Comparison of ENCODE assay signal across 30 mouse cellular contexts in genomic region chr15:78673436-78673835, GRCm38 (mm10). TPM values are rescaled to one million over a fixed set of nuclear protein-coding genes. Genes with fewer than 3 reads are reported as not detected.
A peak's percentile ranks its signal among the peaks of the same experiment; 100 is the strongest.
DNase-seq lines count a peak whose midpoint lies in the region; ATAC-seq and TF ChIP-seq lines count a peak whose summit lies in the region.
"Had no signal": no experiment of that assay in that cellular context is flagged by ENCODE, and none has a peak within 500 bp of the region (broad histone marks: within the 10 kb centered on the region; RNA-seq: fewer than 3 reads in every experiment).

No protein-coding gene starts in this region.

- TF ChIP-seq EP300 in lung, postnatal 0 days (IDR thresholded peaks at IDR 0.05) = no peak

- TF ChIP-seq CTCF in lung, postnatal 0 days (IDR thresholded peaks at IDR 0.05) = no peak

- H3K9ac ChIP-seq in lung, postnatal 0 days (replicated peaks; ENCODE audit: low read depth) = no peak overlapping the region
- H3K9ac ChIP-seq: liver, embryonic 15.5 days; lung, embryonic 15.5 days; stomach, embryonic 15.5 days had no signal

- H3K27ac ChIP-seq in lung, postnatal 0 days (ENCODE audit: low read length) = no peak overlapping the region
- H3K27ac ChIP-seq: forebrain, embryonic 10.5 days; hindbrain, embryonic 12.5 days; limb, embryonic 10.5 days; liver, embryonic 15.5 days; lung, embryonic 15.5 days; macrophage; stomach, embryonic 15.5 days had no signal

- 67% methylated on average over 19 of the region's 19 CpGs for WGBS in lung, postnatal 0 days

- H3K36me3 ChIP-seq in lung, postnatal 0 days (ENCODE audit: insufficient read depth, low read length) = no peaks in the 10 kb centered on the region
- H3K36me3 ChIP-seq: forebrain, embryonic 10.5 days; G1E; hindbrain, embryonic 12.5 days; limb, embryonic 10.5 days; liver, embryonic 15.5 days; lung, embryonic 15.5 days; stomach, embryonic 15.5 days had no signal

- H3K27me3 ChIP-seq in lung, postnatal 0 days (replicated peaks; ENCODE audit: insufficient read depth, low read length) = peaks cover 28% of the 10 kb centered on the region

- no peak overlapping the region for H3K4me3 ChIP-seq in lung, postnatal 0 days (ENCODE audit: low read depth, low read length)
- H3K4me3 ChIP-seq: forebrain, embryonic 10.5 days; hindbrain, embryonic 12.5 days; limb, embryonic 10.5 days; liver, embryonic 15.5 days; lung, embryonic 15.5 days; stomach, embryonic 15.5 days had no signal

- DNase-seq in 3134 (ENCODE audit: extremely low read depth, insufficient read length, low spot score) (peak; percentile 93), 416B (ENCODE audit: low read depth) (peak; percentile 36)
- peak; percentile 85 to 91 for DNase-seq in adrenal gland, adult (ENCODE audit: inconsistent age in 2 of 2, low spot score in 1 of 2)
- peak; percentile 86 to 90 for DNase-seq in adrenal gland, postnatal 36 days
- DNase-seq in lung, postnatal 0 days (ENCODE audit: low spot score) = no peak
- DNase-seq in right cerebral cortex, adult 2 months (ENCODE audit: low spot score in 2 of 2) = no peak
- no peak for DNase-seq in neural tube, embryonic 10.5 days (ENCODE audit: extremely low spot score, low spot score)
- DNase-seq: cerebellum, adult 11 months; cerebellum, postnatal 10 days; gastrocnemius, postnatal 14 days; heart, adult 18-20 months; kidney, postnatal 36 days; layer of hippocampus, adult 9-11 months; liver; retina, postnatal 1 day had no signal

- no peaks in the 10 kb centered on the region for H3K9me3 ChIP-seq in lung, postnatal 0 days (ENCODE audit: low read length)
- H3K9me3 ChIP-seq: forebrain, embryonic 10.5 days; G1E; hindbrain, embryonic 12.5 days; limb, embryonic 10.5 days; liver, embryonic 15.5 days; lung, embryonic 15.5 days; stomach, embryonic 15.5 days had no signal

- H3K4me1 ChIP-seq in lung, postnatal 0 days (ENCODE audit: insufficient read depth, low read depth, low read length) = no peaks in the 10 kb centered on the region
- H3K4me1 ChIP-seq: liver, embryonic 15.5 days; stomach, embryonic 15.5 days had no signal

- no peak overlapping the region for H3K4me2 ChIP-seq in lung, postnatal 0 days (replicated peaks; ENCODE audit: low read depth, low read length)
- H3K4me2 ChIP-seq: hindbrain, embryonic 12.5 days; liver, embryonic 15.5 days; lung, embryonic 15.5 days; stomach, embryonic 15.5 days had no signal

- no peak for ATAC-seq in lung, postnatal 0 days
- no peak; the same call in 1 of the 2 replicates for ATAC-seq in granulocyte monocyte progenitor cell, adult 5-6 weeks (replicated peaks; ENCODE audit: poor library complexity, severe bottlenecking)
- ATAC-seq: CD4-positive, CD25-positive, alpha-beta regulatory T cell, adult 4 months; forebrain, embryonic 16.5 days; intestine, postnatal 0 days had no signal

RNA-seq across cellular contexts. Expression of gene Elfn2, which starts 45.1 kb away (rescaled TPM):
- total RNA-seq in adrenal gland, postnatal 36 days (2021) = 1 to 10 TPM; 2.7 to 3.0 TPM
- 0.02 and 0.05 TPM in 2 replicates for polyA plus RNA-seq in lung, postnatal 0 days (2015; fragmentation: Nextera tagmentation; extraction: Ambion mirVana)
- not detected in 2 replicates for total RNA-seq in granulocyte monocyte progenitor cell, adult 5-6 weeks (2014; fragmentation: Nextera tagmentation)
- not detected in 2 replicates for total RNA-seq in granulocyte monocyte progenitor cell, adult 5-6 weeks (2017)
- total RNA-seq: neutrophil, adult 5-6 weeks had no signal
- polyA plus RNA-seq: embryonic facial prominence, embryonic 11.5 days; G1E; heart, embryonic 14.5 days; limb, embryonic 10.5 days; liver, embryonic 15.5 days; macrophage had no signal

Comparison
In these comparisons a context has a peak if more than half of its experiments do, and no peak if none do; other contexts are left out.
1. DNase-seq: peak in 3134 (single experiment), 416B (single experiment), adrenal gland, adult (2 of 2) and adrenal gland, postnatal 36 days (2 of 2); none in lung, postnatal 0 days (single experiment), right cerebral cortex, adult 2 months (0 of 2) and neural tube, embryonic 10.5 days (single experiment).